Mouse (Mus musculus): Measurements from ENCODE around the gene Qsox1. TPM values are rescaled to one million over a fixed set of nuclear protein-coding genes. Genes with fewer than 3 reads are reported as not detected.

Gene Qsox1
- polyA plus RNA-seq, 1 experiment from 2014 or later = 29.4 TPM

- peaks cover 99% of the 10 kb centered on the region for H3K27me3 ChIP-seq
- H3K36me3 ChIP-seq = no peaks in the 10 kb centered on the region
- no peak overlapping the region for H3K9ac ChIP-seq
- WGBS = under 1% methylated on average over 25 of the region's 25 CpGs
- H3K4me2 ChIP-seq = peak overlapping the region; percentile 26
- peak overlapping the region; percentile 15; the same call in 1 of the 2 replicates for H3K4me3 ChIP-seq (replicated peaks)
- H3K4me1 ChIP-seq = peaks cover 40% of the 10 kb centered on the region
- H3K9me3 ChIP-seq (replicated peaks) = no peaks in the 10 kb centered on the region
- no peak overlapping the region for H3K27ac ChIP-seq
- ATAC-seq (replicated peaks; ENCODE audit: low FRiP score) = no peak
These were observed 74.8 kb downstream of the Qsox1 start for GRCm38 (mm10) chr1:155737809-155738383.

GRCm38 (mm10) chr1:155737017-155737808, 75.5 kb downstream of the Qsox1 start:
- no peaks in the 10 kb centered on the region for H3K36me3 ChIP-seq
- WGBS = 1% methylated on average over 58 of the region's 58 CpGs
- peak overlapping the region; percentile 15 for H3K4me3 ChIP-seq (replicated peaks)
- H3K4me2 ChIP-seq = peak overlapping the region; percentile 26
- no peak for ATAC-seq (replicated peaks; ENCODE audit: low FRiP score)
- no peak overlapping the region for H3K27ac ChIP-seq
- H3K9ac ChIP-seq = no peak overlapping the region
- H3K27me3 ChIP-seq = peaks cover 99% of the 10 kb centered on the region
- no peaks in the 10 kb centered on the region for H3K9me3 ChIP-seq (replicated peaks)
- peaks cover 33% of the 10 kb centered on the region for H3K4me1 ChIP-seq

DNA sequence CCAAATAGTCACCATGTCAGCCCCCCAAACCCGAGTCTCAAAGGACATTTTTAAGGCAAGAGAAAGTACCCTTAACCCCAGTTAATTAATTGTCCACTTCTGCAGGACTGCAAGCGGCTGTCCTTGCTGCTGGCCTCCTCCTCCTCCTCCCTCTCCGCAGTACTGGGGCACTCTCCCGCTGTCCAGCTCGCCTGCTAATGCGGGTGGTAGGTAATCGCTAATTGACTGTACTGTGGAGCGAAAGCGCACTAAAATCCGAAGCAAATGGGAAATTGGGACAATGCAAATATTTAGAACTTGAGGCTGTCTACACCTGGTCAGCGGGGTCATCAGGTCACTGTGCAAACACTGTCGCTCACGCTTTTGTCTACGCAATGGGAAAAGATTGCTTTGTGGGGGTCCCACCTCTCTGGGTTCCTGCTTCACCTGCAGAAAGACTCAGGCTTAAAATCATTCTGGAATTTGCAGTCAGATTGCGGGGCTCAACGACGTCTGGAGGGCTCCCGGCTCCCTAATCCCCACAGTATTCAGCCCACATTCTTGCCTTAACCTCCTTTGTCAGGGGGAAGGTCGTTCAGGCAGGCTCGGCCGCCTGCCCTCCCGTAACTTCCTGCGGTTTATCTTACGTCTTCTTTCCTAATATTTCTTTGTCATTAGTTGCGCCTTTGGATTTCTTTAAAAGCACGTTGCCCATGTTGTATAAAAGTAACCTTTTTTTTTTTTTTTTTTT, 76.4 kb downstream of the Qsox1 start:
- 1% methylated on average over 26 of the region's 26 CpGs for WGBS
- Histone ChIP-seq H3K4me2 (no peak overlapping the region), H3K4me3 (replicated peaks) (no peak overlapping the region), H3K9ac (no peak overlapping the region), H3K4me1 (peaks cover 24% of the 10 kb centered on the region), H3K27me3 (peaks cover 99% of the 10 kb centered on the region), H3K27ac (no peak overlapping the region), H3K36me3 (no peaks in the 10 kb centered on the region), H3K9me3 (replicated peaks) (no peaks in the 10 kb centered on the region)
- no peak for ATAC-seq (replicated peaks; ENCODE audit: low FRiP score)

DNA sequence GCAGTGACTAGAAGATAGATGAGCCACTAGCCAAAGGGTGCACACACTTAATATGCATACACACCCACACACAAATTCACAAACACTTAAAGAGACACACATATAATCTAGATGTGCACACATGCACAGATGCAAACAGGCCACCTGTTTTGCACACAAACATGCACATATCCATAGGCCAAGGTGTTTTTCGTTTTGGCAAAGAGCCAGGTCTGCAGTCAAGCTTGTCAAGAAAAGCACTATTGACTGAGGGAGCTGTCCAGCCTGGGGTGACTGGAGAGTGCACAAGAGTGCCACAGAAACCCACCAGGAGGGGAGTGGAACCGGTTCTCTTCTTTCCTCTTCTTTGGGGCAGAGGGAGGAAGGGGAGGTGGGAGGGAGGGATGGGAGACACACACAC, 81.5 kb downstream of the Qsox1 start:
- no peak for ATAC-seq (replicated peaks; ENCODE audit: low FRiP score)
- no peak overlapping the region for H3K9ac ChIP-seq
- H3K9me3 ChIP-seq (replicated peaks) = no peaks in the 10 kb centered on the region
- no peak overlapping the region for H3K4me2 ChIP-seq
- H3K4me1 ChIP-seq = no peaks in the 10 kb centered on the region
- WGBS = 0% methylated on average over 2 of the region's 2 CpGs
- H3K27me3 ChIP-seq = peaks cover 97% of the 10 kb centered on the region
- no peak overlapping the region for H3K4me3 ChIP-seq (replicated peaks)
- H3K36me3 ChIP-seq = no peaks in the 10 kb centered on the region
- H3K27ac ChIP-seq = no peak overlapping the region

GRCm38 (mm10) chr1:155729113-155729795, 83.4 kb downstream of the Qsox1 start:
- Histone ChIP-seq H3K9me3 (replicated peaks) (no peaks in the 10 kb centered on the region), H3K36me3 (no peaks in the 10 kb centered on the region), H3K4me2 (no peak overlapping the region), H3K4me3 (replicated peaks) (no peak overlapping the region), H3K27me3 (peaks cover 96% of the 10 kb centered on the region), H3K27ac (no peak overlapping the region), H3K9ac (no peak overlapping the region), H3K4me1 (no peaks in the 10 kb centered on the region)
- no peak for ATAC-seq (replicated peaks; ENCODE audit: low FRiP score)
- under 1% methylated on average over 23 of the region's 23 CpGs for WGBS

DNA sequence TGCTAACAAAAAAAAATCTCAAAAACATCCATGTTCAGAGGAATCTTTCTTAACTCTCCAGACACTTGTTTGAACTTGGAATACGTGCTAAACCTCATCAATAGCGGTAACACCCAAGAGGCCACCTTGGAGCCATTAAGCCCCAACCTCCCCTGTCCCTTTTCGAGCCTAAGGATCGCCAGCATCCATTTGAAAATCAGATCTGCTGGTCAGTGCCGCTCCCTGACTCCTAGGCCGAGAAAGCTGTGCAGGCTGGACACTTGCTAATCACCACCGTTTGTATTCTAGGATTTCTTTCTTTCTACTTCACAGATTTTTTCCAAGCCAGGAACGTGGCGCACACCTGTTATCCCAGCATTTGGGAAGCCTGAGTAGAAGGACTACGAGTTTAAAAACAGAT, 84.9 kb downstream of the Qsox1 start:
- Histone ChIP-seq H3K4me2 (no peak overlapping the region), H3K9ac (no peak overlapping the region), H3K36me3 (no peaks in the 10 kb centered on the region), H3K9me3 (replicated peaks) (no peaks in the 10 kb centered on the region), H3K4me1 (peaks cover 3% of the 10 kb centered on the region), H3K27ac (no peak overlapping the region), H3K27me3 (peaks cover 96% of the 10 kb centered on the region), H3K4me3 (replicated peaks) (no peak overlapping the region)
- WGBS = 21% methylated on average over 10 of the region's 10 CpGs
- ATAC-seq (replicated peaks; ENCODE audit: low FRiP score) = no peak

Other genes starting within 250 kb of the Qsox1 start
- not detected in 2 replicates for gene Lhx4, start 61.2 kb downstream of the Qsox1 start, polyA plus RNA-seq (2015; fragmentation: Nextera tagmentation; extraction: Ambion mirVana)
- 10.7 and 11.0 TPM in 2 replicates for gene Cep350, start 160.4 kb upstream of the Qsox1 start, polyA plus RNA-seq (2015; fragmentation: Nextera tagmentation; extraction: Ambion mirVana)
- gene Tor1aip2, start 222.5 kb upstream of the Qsox1 start, polyA plus RNA-seq (2015; fragmentation: Nextera tagmentation; extraction: Ambion mirVana) = 112 and 114 TPM in 2 replicates
- 41.4 and 45.8 TPM in 2 replicates for gene Tor1aip1, start 223.6 kb upstream of the Qsox1 start, polyA plus RNA-seq (2015; fragmentation: Nextera tagmentation; extraction: Ambion mirVana)

All from kidney, embryonic 15.5 days (tissue).